Mouse (Mus musculus) spleen, postnatal 36 days (tissue): Measurements from ENCODE around the gene Ppp1r9a.

ENCODE experiments used
- DNase-seq, 2 experiments: peaks; one replicate each; pipeline ENCODE4 v3.0.0; 2022; ENCODE audit warnings: low spot score in 2 of 2, mixed read lengths in 1 of 2

Gene Ppp1r9a

DNA sequence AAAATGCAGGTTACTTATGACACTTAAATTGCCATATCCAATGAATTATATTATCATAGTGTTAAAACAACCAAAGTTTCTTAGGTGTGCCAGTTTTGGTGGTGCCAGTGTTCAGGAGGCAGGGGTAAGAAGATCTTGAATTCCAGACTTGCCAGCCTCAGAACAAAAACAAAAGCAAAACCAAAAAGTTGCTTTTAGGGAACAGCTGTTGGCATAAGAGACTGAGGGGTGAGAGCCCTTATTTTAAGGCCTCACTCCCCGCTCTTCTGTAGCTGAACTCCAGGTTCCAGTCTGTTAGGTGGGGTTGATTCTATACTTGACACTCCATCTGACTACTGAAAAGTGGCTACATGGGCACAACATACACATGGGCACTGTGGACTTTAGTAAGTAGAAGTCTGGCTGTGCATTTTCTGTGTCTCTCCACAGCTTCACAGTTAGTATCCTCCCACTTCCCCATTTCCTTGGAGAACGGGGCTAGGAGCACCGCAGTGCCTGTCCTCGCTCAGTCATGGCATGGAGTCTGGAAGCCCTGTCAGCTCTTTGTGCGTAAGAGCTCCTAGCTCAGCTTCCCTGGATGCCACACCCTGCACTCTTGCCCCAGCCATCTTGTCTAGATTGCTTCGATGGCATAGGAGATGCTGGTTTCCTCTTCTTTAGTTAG, 103.7 kb downstream of the Ppp1r9a start:
- DNase-seq, result no peak

DNA sequence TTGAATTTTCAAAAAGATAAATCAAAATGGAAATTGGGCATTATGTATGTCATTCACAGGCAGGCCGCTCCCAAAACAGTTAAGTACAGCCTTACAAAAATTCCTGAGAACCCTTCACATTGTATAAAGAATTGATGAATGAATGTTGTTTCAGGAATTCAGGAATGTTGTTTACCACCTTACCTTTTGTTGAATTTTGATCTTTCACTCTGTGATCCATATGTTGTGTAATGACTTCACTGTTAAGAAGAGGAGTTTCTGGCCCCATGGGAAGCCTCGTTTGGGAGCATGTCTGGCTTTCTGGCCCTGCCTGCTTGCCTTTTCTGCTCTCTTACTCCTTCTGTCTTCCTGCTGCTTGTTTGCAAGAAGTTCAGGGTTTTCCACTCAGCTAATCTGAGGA, 105.4 kb downstream of the Ppp1r9a start:
- no peak for DNase-seq

GRCm38 (mm10) chr6:5008603-5009002, 105.9 kb downstream of the Ppp1r9a start:
- DNase-seq, result no peak

DNA sequence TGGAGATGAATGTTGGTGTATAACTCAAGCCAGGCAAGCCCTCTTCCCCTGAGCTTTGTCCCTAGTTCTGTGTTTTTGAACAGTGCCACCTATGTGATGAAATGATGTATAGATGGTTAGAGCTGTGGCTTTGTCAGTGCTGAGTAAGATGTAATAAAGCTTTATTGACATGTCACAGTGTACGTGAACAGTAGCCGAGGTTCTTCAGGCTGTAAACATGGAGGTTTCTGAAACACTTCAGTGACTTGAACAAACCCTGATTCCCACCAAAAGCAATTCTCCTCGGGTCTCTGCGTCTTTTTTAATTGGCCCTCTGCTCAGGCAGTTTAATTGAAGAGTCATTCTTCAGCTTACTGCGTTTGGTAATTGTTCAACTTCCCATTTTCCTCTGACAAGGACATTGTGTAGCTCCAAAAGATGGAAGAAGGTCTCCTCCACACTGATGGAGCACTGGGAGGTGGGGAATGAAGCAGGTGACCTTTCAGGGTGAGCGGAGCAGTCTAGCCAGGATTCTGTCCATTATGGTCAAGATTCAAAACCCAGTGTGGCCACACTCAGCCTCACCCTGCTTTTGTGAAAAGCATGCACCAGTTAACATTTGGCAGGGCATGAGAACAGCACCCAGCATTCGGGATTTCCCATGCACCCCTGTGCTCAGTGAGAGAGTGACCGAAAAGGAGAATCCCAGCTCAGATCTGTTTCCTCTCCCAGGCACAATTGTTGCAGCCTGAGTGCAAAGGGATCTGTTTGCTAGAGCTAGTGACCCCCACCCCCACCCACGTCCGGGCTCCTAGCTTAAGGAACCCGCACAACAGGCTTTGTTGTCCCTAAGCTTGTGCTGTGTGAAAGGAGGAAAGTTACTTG, 108.1 kb downstream of the Ppp1r9a start:
- DNase-seq, result no peak

DNA sequence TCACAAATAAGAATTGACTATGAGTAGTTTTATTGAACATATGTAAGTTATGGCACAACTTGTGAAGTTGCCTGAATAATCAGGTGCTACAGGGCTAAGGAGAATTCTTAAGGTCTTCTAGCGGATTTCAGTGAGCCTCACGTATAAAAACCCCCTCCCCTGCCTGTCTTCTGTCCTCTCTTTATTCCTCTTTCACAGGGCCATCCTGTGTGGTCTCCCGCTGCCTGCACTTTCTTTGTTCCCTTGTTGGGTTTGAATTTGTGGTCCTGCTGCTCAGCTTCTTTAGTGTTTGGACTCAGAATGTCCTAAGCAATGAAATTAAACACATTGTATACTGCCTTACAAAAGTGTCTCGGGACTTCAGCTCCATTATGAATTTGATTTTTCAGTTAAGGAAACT, 110.1 kb downstream of the Ppp1r9a start:
- no peak for DNase-seq

DNA sequence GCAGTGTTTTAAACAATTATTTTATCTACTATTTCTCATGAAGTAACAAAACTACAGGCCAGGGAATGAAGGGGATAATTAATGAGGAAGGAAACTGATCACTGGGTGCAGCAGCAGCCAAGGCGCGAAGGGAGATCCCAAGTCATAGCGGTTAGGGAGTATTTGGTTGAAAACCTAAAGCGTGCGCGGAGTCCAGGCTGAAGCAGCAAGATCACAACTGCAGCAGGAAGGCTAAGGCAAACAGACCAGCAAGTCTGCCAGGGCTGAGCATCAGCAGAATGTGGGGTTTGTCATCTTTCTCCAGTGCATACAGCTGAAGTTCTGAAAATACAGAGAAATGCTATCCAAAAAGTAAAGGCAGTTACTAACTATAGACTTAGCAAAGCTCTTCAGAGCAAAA, 111.8 kb downstream of the Ppp1r9a start:
- DNase-seq, result no peak

DNA sequence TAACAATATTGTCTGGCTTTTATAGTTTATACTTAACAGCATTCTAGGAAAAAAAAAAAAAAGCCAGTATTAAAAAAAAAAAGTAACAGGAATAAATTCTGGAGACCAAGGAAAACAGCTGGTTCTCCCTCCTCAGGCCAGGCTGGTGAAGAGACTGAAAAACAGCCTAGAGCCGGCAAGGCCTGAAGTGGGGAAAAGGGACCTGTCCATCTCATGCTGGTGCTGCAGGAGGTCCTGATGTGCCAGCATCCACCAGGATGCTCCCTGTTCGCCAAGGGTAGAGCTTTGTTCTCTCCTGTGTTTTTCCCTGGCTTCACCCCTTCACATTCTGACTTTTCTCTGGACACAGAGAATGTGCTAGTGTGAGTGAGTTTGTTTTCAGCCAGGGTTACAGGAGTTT, 112.5 kb downstream of the Ppp1r9a start:
- DNase-seq, result no peak

- DNase-seq, result no peak
Measured at GRCm38 (mm10) chr6:5017945-5018511, 115.3 kb downstream of the Ppp1r9a start.

DNA sequence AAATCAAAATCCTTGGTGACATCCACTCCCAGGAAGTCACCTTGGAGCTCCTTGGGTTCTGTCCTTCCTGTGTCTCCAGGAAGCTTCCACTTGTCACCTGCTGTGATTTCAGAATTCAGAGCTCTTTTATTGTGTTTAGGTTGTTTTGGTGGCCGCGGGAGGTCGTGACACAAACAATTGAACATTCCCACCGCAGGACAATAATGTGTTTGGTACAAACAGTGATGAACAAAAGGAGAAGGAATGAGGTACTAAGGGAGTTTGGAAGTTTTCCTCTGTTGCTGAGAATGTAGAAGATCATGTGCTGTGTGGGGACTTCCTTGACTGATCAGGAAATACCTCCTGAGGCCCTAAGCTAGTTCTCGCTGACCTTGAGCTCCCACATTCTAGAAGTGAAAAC, 116.5 kb downstream of the Ppp1r9a start:
- no peak for DNase-seq

DNA sequence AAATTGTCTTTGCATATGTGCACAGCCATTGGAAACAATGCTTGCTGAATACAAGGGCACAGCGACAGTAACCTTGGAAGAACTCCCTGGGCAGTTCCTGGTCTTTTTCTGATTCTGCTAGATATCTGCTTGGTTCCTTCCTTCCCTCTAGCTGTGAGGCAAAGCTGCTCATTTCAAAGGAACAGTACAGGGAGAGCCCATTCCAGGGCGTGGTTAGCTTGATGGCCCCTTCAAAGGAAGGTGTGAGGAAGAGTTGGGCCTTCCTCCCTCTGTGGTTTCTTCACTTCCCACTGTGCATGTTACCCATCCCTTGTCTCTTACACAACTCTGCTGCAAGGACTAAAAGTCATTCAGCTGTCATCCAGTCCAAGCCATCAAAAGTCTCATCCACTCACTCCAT, 117.3 kb downstream of the Ppp1r9a start:
- DNase-seq, result no peak

DNA sequence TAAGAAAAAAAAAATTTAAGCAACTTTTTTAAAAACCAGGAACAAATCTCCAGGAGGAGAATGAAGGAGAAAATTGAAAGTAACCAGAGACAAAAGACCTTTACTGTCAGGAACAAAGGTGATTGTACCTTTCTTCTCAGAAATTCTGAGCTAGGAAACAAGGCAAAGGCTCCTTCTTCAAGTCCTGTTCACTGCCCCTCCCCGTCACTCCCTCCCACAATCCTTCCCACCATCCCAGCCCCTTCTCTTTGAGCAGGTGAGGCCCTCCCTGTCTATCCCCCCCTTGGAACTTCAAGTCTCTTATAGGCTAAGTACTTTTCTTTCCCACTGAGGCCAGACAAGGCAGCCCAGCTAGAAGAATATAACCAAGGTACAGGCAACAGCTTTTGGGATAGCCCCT, 117.8 kb downstream of the Ppp1r9a start:
- no peak for DNase-seq

DNA sequence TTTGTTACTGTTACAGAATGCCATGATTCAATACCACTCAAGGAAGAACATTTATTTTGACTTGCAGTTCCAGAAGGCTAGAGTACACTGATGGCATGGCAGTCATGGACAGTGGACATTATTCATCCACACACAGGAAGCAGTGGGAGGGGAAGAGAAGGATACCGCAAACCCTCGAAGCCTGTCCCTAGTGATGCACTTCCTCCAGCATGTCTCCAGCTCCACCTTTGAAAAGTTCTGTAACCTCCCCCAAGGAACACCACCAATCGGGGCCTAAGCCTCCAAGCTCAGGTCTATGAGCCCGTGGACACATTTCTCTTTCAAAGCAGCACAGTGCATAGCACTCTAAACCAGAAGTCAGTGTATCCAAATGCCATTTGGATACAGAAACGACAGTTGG, 120.0 kb downstream of the Ppp1r9a start:
- DNase-seq, result no peak

GRCm38 (mm10) chr6:5024893-5025292, 122.2 kb downstream of the Ppp1r9a start:
- DNase-seq, result no peak

DNA sequence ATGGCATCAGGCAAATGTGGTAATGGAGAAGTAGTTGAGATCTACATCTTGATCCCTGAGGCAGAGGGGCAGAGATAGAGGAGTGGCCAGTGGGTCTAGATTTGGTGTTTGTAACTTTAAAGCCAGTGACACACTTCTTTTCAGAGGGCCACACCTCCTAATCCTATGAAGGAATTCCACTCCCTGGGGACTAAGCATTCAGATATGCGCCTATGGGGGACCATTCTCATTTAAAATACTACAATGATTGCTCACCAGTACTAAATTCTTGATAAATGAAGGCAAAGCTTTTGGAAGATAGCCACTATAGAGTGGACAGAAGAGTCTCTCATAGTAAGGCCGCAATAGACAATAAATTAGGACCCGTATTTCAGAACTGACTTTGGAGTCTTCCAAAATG, 124.1 kb downstream of the Ppp1r9a start:
- no peak for DNase-seq

DNA sequence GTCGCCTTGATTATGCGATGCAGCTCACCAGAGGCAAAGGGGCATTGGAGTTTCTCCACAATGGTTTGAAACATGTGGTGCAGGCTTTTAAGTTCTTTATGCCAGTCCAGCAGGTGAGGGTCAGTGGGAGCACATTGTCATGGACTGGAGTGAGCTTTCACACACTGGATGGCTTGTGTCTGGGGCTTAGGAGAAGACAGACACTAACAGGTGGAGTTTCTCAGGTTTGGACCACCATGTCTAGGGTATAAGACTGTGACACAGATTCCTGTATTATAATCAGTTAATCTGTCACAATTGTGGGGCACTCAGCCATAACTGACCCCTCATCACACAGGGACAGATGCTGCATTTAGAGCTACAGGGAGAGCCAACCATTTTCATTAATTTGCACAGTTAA, 124.5 kb downstream of the Ppp1r9a start:
- DNase-seq, result no peak

DNA sequence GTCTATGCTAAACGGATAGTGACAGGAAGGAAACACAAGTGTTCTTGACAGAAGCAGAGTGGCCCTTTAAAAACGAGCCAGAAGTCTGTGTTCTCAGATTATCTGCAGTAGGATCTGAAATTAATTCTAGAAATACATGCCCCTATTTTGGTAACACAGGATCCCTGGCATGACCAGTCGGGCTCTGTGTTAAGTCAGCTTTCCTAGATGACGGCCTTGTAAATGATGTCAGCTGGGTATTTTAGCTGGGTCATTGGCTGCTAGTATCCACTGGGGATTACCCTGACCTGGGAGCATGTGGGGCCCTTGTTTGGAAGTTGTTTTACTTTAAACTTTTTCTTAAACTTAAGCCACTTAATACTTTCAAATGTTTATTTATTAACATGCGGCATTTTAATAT, 125.1 kb downstream of the Ppp1r9a start:
- DNase-seq, result no peak

GRCm38 (mm10) chr6:5029205-5029927, 126.6 kb downstream of the Ppp1r9a start:
- DNase-seq, result no peak

GRCm38 (mm10) chr6:5029956-5030355, 127.2 kb downstream of the Ppp1r9a start:
- DNase-seq, result no peak

GRCm38 (mm10) chr6:5032986-5033633, 130.4 kb downstream of the Ppp1r9a start:
- no peak for DNase-seq

DNA sequence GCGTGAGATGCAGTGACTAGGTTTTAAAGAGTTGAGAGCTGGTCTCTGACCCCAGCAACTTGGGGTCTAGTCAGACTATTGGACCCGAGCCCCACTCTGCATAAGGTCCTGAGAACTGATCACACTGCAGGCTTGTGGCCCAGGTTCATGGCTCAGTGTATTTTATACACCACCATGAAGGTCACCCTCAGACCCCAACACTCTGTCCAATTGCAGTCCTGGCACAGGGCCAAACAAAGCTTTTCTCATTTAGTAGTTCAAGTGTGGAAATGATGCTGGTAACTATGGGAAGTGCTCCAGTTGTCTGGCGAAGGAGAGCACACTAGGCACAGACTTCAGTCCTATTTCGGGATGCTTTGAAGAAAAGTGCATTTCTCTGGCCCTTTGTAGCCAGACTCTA, 134.5 kb downstream of the Ppp1r9a start:
- DNase-seq, result no peak

DNA sequence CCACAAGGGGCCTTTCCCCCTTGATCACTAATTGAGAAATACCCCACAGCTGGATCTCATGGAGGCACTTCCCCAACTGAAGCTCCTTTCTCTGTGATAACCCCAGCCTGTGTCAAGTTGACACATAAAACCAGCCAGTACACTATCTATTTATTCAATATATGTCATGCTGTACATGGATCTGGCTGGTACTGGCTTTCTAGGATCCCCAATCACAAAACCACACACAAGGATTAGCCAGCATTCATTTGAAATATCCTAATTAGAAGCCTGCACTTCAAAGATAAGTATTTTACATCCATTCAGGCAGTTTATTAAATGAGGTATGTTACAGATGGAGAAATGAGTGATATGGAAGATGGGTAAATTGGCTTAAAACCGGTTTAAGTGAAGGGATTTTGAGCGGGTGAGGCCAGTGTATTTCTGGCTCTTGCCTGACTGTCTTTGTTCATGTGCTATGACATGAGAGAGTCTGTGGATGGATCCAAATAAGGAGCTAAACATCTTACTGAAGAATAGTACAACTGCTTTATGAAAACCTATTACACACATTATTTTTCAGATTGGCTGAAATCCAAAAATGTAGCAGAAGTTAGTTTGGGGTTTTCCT, 135.5 kb downstream of the Ppp1r9a start:
- DNase-seq, result no peak
